Comparison of ENCODE assay signal across 13 mouse cellular contexts in the genomic region with DNA sequence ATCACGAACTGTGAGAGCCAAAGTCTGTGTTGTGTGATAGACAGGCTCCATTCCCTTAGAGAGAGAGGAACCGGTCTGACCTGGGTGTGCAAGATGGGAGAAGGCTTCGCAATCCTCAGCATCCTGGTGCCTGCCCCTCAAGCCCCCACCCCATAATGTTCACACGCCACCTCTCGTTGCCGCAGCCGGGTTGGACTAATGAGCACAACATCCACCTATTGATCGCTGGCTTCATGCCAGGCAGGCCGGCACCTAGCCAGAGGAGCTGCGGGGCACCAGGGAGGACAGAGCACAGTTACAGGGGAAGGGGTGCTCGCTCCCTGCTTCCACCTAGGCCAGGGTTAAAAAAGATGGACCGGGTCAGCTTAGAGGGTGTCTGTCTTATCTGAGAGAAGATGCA. TPM values are rescaled to one million over a fixed set of nuclear protein-coding genes. Genes with fewer than 3 reads are reported as not detected.
DNase-seq lines count a peak whose midpoint lies in the region; ATAC-seq and TF ChIP-seq lines count a peak whose summit lies in the region.
"Had no signal": no experiment of that assay in that cellular context is flagged by ENCODE, and none has a peak within 500 bp of the region (broad histone marks: within the 10 kb centered on the region; RNA-seq: fewer than 3 reads in every experiment).

No protein-coding gene starts in this region.

- no peak for DNase-seq in hindbrain, embryonic 10.5 days (ENCODE audit: low spot score)
- DNase-seq in hindbrain, embryonic 11.5 days (ENCODE audit: low spot score), result no peak
- no peak for DNase-seq in embryonic facial prominence, embryonic 10.5 days (ENCODE audit: low spot score)
- DNase-seq in heart, adult 11 months, result no peak
- no peak for DNase-seq in gastrocnemius, adult 2 months
- DNase-seq in spleen, postnatal 14 days (ENCODE audit: low spot score in 2 of 2), result no peak
- DNase-seq: kidney, postnatal 14 days had no signal

- ATAC-seq in hindbrain, embryonic 11.5 days (ENCODE audit: low FRiP score), result no peak
- no peak for ATAC-seq in hindbrain, embryonic 16.5 days
- ATAC-seq in midbrain, embryonic 13.5 days, result peak; percentile 38; the same call in 1 of the 2 replicates

- intact Hi-C loops in gastrocnemius, adult 2 months (cut with DNase I), result no loop called here

- H3K4me1 ChIP-seq in hindbrain, embryonic 10.5 days (replicated peaks), result peaks cover 84% of the 10 kb centered on the region
- peaks cover 18% of the 10 kb centered on the region for H3K4me1 ChIP-seq in hindbrain, embryonic 11.5 days (replicated peaks; ENCODE audit: control insufficient read depth, insufficient read depth, low read length)
- peaks cover 85% of the 10 kb centered on the region for H3K4me1 ChIP-seq in embryonic facial prominence, embryonic 10.5 days
- peaks cover 22% of the 10 kb centered on the region for H3K4me1 ChIP-seq in hindbrain, embryonic 16.5 days (ENCODE audit: control insufficient read depth, insufficient read depth, low read depth, low read length)
- H3K4me1 ChIP-seq in midbrain, embryonic 13.5 days (replicated peaks), result peaks cover 71% of the 10 kb centered on the region

- H3K4me2 ChIP-seq in hindbrain, embryonic 11.5 days (replicated peaks; ENCODE audit: low read depth, low read length), result no peak overlapping the region
- peak overlapping the region; percentile 34 for H3K4me2 ChIP-seq in hindbrain, embryonic 16.5 days (ENCODE audit: low read length)
- H3K4me2 ChIP-seq in midbrain, embryonic 13.5 days (replicated peaks), result peak overlapping the region; percentile 14

- no peaks in the 10 kb centered on the region for H3K9me3 ChIP-seq in hindbrain, embryonic 10.5 days
- no peaks in the 10 kb centered on the region for H3K9me3 ChIP-seq in hindbrain, embryonic 11.5 days (ENCODE audit: control insufficient read depth, low read length)
- no peaks in the 10 kb centered on the region for H3K9me3 ChIP-seq in embryonic facial prominence, embryonic 10.5 days
- H3K9me3 ChIP-seq in hindbrain, embryonic 16.5 days (ENCODE audit: control insufficient read depth, low read length), result no peaks in the 10 kb centered on the region
- H3K9me3 ChIP-seq in midbrain, embryonic 13.5 days, result no peaks in the 10 kb centered on the region
- H3K9me3 ChIP-seq: G1E had no signal

- H3K27me3 ChIP-seq in hindbrain, embryonic 10.5 days (ENCODE audit: insufficient read depth, poor library complexity, severe bottlenecking), result peaks cover 31% of the 10 kb centered on the region; the same call in 1 of the 2 replicates
- no peaks in the 10 kb centered on the region for H3K27me3 ChIP-seq in hindbrain, embryonic 11.5 days (ENCODE audit: control insufficient read depth, insufficient read depth, low read length)
- H3K27me3 ChIP-seq in embryonic facial prominence, embryonic 10.5 days (replicated peaks; ENCODE audit: low read depth, poor library complexity, severe bottlenecking), result peaks cover 19% of the 10 kb centered on the region
- no peaks in the 10 kb centered on the region for H3K27me3 ChIP-seq in hindbrain, embryonic 16.5 days (replicated peaks; ENCODE audit: control insufficient read depth, insufficient read depth, low read length)
- H3K27me3 ChIP-seq in midbrain, embryonic 13.5 days, result peaks cover 6% of the 10 kb centered on the region; the same call in 1 of the 2 replicates

- H3K4me3 ChIP-seq in hindbrain, embryonic 10.5 days, result 0 out of 2 replicates have a peak overlapping the region, but pooled peaks have one; percentile 4
- no peak overlapping the region for H3K4me3 ChIP-seq in hindbrain, embryonic 11.5 days (ENCODE audit: low read depth, low read length)
- peak overlapping the region; percentile 8; the same call in 1 of the 2 replicates for H3K4me3 ChIP-seq in embryonic facial prominence, embryonic 10.5 days
- H3K4me3 ChIP-seq in hindbrain, embryonic 16.5 days (ENCODE audit: low read length), result no peak overlapping the region
- H3K4me3 ChIP-seq in midbrain, embryonic 13.5 days (replicated peaks), result no peak overlapping the region
- no peak overlapping the region for H3K4me3 ChIP-seq in gastrocnemius, adult 2 months

- H3K9ac ChIP-seq in hindbrain, embryonic 11.5 days (ENCODE audit: low read depth, low read length), result no peak overlapping the region
- H3K9ac ChIP-seq in hindbrain, embryonic 16.5 days (ENCODE audit: low read depth, low read length), result peak overlapping the region; percentile 30; the same call in 1 of the 2 replicates
- H3K9ac ChIP-seq in midbrain, embryonic 13.5 days (replicated peaks), result 0 out of 2 replicates have a peak overlapping the region, but pooled peaks have one; percentile 21

- TF ChIP-seq CTCF in gastrocnemius, adult 2 months (IDR thresholded peaks at IDR 0.05), result no peak

- WGBS in hindbrain, embryonic 10.5 days, result 57% methylated on average over 12 of the region's 12 CpGs
- WGBS in hindbrain, embryonic 11.5 days, result 62% methylated on average over 12 of the region's 12 CpGs
- WGBS in embryonic facial prominence, embryonic 10.5 days, result 60% methylated on average over 12 of the region's 12 CpGs
- 37% methylated on average over 12 of the region's 12 CpGs for WGBS in hindbrain, embryonic 16.5 days
- 21% methylated on average over 12 of the region's 12 CpGs for WGBS in midbrain, embryonic 13.5 days

- H3K27ac ChIP-seq in hindbrain, embryonic 10.5 days, result peak overlapping the region; percentile 41
- no peak overlapping the region for H3K27ac ChIP-seq in hindbrain, embryonic 11.5 days (ENCODE audit: low read depth, low read length)
- no peak overlapping the region; the same call in 1 of the 2 replicates for H3K27ac ChIP-seq in embryonic facial prominence, embryonic 10.5 days (replicated peaks)
- 0 out of 2 replicates have a peak overlapping the region, but pooled peaks have one; percentile 1 for H3K27ac ChIP-seq in hindbrain, embryonic 16.5 days (ENCODE audit: low read depth, low read length)
- peak overlapping the region; percentile 46 for H3K27ac ChIP-seq in midbrain, embryonic 13.5 days
- H3K27ac ChIP-seq in gastrocnemius, adult 2 months, result no peak overlapping the region

- H3K36me3 ChIP-seq in hindbrain, embryonic 10.5 days, result peaks cover 30% of the 10 kb centered on the region
- H3K36me3 ChIP-seq in hindbrain, embryonic 11.5 days (ENCODE audit: control insufficient read depth, insufficient read depth, low read length), result 0 out of 2 replicates have a peak, but pooled peaks cover 6% of the 10 kb centered on the region
- peaks cover 38% of the 10 kb centered on the region for H3K36me3 ChIP-seq in embryonic facial prominence, embryonic 10.5 days (replicated peaks)
- no peaks in the 10 kb centered on the region for H3K36me3 ChIP-seq in hindbrain, embryonic 16.5 days (ENCODE audit: control insufficient read depth, insufficient read depth, low read length)
- peaks cover 18% of the 10 kb centered on the region for H3K36me3 ChIP-seq in midbrain, embryonic 13.5 days
- H3K36me3 ChIP-seq: G1E had no signal

RNA-seq across cellular contexts. Expression of a gene that starts 5.4 kb away (rescaled TPM):
- polyA plus RNA-seq in hindbrain, embryonic 10.5 days (2016; fragmentation: Nextera tagmentation; extraction: Ambion mirVana), result 22.4 and 23.2 TPM in 2 replicates
- 18.9 and 20.6 TPM in 2 replicates for polyA plus RNA-seq in hindbrain, embryonic 11.5 days (2014; fragmentation: Nextera tagmentation; extraction: Ambion mirVana)
- 37.3 and 40.8 TPM in 2 replicates for polyA plus RNA-seq in embryonic facial prominence, embryonic 10.5 days (2016; fragmentation: Nextera tagmentation; extraction: Ambion mirVana)
- 3.9 and 5.0 TPM in 2 replicates for polyA plus RNA-seq in hindbrain, embryonic 16.5 days (2015; fragmentation: Nextera tagmentation; extraction: Ambion mirVana)
- 8.8 and 11.4 TPM in 2 replicates for polyA plus RNA-seq in midbrain, embryonic 13.5 days (2015; fragmentation: Nextera tagmentation; extraction: Ambion mirVana)
- total RNA-seq in gastrocnemius, adult 2 months (2021), result under 1 TPM; 0.15 to 0.20 TPM
- total RNA-seq: G1E; gastrocnemius, adult 8-10 months; monocyte, adult 5-6 weeks had no signal
- polyA plus RNA-seq: G1E had no signal

RNA-seq across cellular contexts. Expression of a gene that starts 9.7 kb away (rescaled TPM):
- polyA plus RNA-seq in hindbrain, embryonic 10.5 days (2016; fragmentation: Nextera tagmentation; extraction: Ambion mirVana), result 5.9 and 10.7 TPM in 2 replicates
- 13.8 TPM in 2 replicates for polyA plus RNA-seq in hindbrain, embryonic 11.5 days (2014; fragmentation: Nextera tagmentation; extraction: Ambion mirVana)
- 4.5 and 6.8 TPM in 2 replicates for polyA plus RNA-seq in embryonic facial prominence, embryonic 10.5 days (2016; fragmentation: Nextera tagmentation; extraction: Ambion mirVana)
- 77.9 and 78.0 TPM in 2 replicates for polyA plus RNA-seq in hindbrain, embryonic 16.5 days (2015; fragmentation: Nextera tagmentation; extraction: Ambion mirVana)
- 21.8 and 22.5 TPM in 2 replicates for polyA plus RNA-seq in midbrain, embryonic 13.5 days (2015; fragmentation: Nextera tagmentation; extraction: Ambion mirVana)
- total RNA-seq in gastrocnemius, adult 2 months (2021), result not detected
- total RNA-seq: G1E; gastrocnemius, adult 8-10 months; monocyte, adult 5-6 weeks had no signal
- polyA plus RNA-seq: G1E had no signal

RNA-seq across cellular contexts. Expression of a gene that starts 17.3 kb away (rescaled TPM):
- polyA plus RNA-seq in hindbrain, embryonic 10.5 days (2016; fragmentation: Nextera tagmentation; extraction: Ambion mirVana), result 36.4 and 38.1 TPM in 2 replicates
- polyA plus RNA-seq in hindbrain, embryonic 11.5 days (2014; fragmentation: Nextera tagmentation; extraction: Ambion mirVana), result 17.8 TPM in 2 replicates
- polyA plus RNA-seq in embryonic facial prominence, embryonic 10.5 days (2016; fragmentation: Nextera tagmentation; extraction: Ambion mirVana), result 30.5 and 34.2 TPM in 2 replicates
- 74.6 and 84.1 TPM in 2 replicates for polyA plus RNA-seq in hindbrain, embryonic 16.5 days (2015; fragmentation: Nextera tagmentation; extraction: Ambion mirVana)
- polyA plus RNA-seq in midbrain, embryonic 13.5 days (2015; fragmentation: Nextera tagmentation; extraction: Ambion mirVana), result 28.2 and 34.2 TPM in 2 replicates
- total RNA-seq in gastrocnemius, adult 2 months (2021), result 10 to 100 TPM; 21.7 to 30.5 TPM

RNA-seq across cellular contexts. Expression of a gene that starts 29.3 kb away (rescaled TPM):
- polyA plus RNA-seq in hindbrain, embryonic 10.5 days (2016; fragmentation: Nextera tagmentation; extraction: Ambion mirVana), result 0.34 TPM in 1 of 2 replicates, not detected in the other
- 0.14 and 0.27 TPM in 2 replicates for polyA plus RNA-seq in hindbrain, embryonic 11.5 days (2014; fragmentation: Nextera tagmentation; extraction: Ambion mirVana)
- 0.09 and 0.15 TPM in 2 replicates for polyA plus RNA-seq in embryonic facial prominence, embryonic 10.5 days (2016; fragmentation: Nextera tagmentation; extraction: Ambion mirVana)
- 0.10 and 0.11 TPM in 2 replicates for polyA plus RNA-seq in hindbrain, embryonic 16.5 days (2015; fragmentation: Nextera tagmentation; extraction: Ambion mirVana)
- polyA plus RNA-seq in midbrain, embryonic 13.5 days (2015; fragmentation: Nextera tagmentation; extraction: Ambion mirVana), result 0.19 and 0.24 TPM in 2 replicates
- not detected for total RNA-seq in gastrocnemius, adult 2 months (2021)
- total RNA-seq: G1E; monocyte, adult 5-6 weeks had no signal
- polyA plus RNA-seq: G1E; heart, embryonic 16.5 days had no signal

RNA-seq across cellular contexts. Expression of a gene that starts 32.6 kb away (rescaled TPM):
- polyA plus RNA-seq in hindbrain, embryonic 10.5 days (2016; fragmentation: Nextera tagmentation; extraction: Ambion mirVana), result 0.09 and 0.33 TPM in 2 replicates
- polyA plus RNA-seq in hindbrain, embryonic 11.5 days (2014; fragmentation: Nextera tagmentation; extraction: Ambion mirVana), result 0.28 and 0.63 TPM in 2 replicates
- polyA plus RNA-seq in embryonic facial prominence, embryonic 10.5 days (2016; fragmentation: Nextera tagmentation; extraction: Ambion mirVana), result 0.20 and 0.47 TPM in 2 replicates
- polyA plus RNA-seq in hindbrain, embryonic 16.5 days (2015; fragmentation: Nextera tagmentation; extraction: Ambion mirVana), result 0.66 and 1.1 TPM in 2 replicates
- polyA plus RNA-seq in midbrain, embryonic 13.5 days (2015; fragmentation: Nextera tagmentation; extraction: Ambion mirVana), result 0.88 and 0.93 TPM in 2 replicates
- not detected for total RNA-seq in gastrocnemius, adult 2 months (2021)
- total RNA-seq: gastrocnemius, adult 8-10 months; monocyte, adult 5-6 weeks had no signal
- polyA plus RNA-seq: G1E had no signal

Comparison
In these comparisons a context has a peak if more than half of its experiments do, and no peak if none do; other contexts are left out.
1. H3K27ac ChIP-seq: peak in hindbrain, embryonic 10.5 days (single experiment), hindbrain, embryonic 16.5 days (single experiment) and midbrain, embryonic 13.5 days (single experiment); none in hindbrain, embryonic 11.5 days (single experiment), embryonic facial prominence, embryonic 10.5 days (single experiment) and gastrocnemius, adult 2 months (single experiment).
2. H3K4me3 ChIP-seq: peak in hindbrain, embryonic 10.5 days (single experiment) and embryonic facial prominence, embryonic 10.5 days (single experiment); none in hindbrain, embryonic 11.5 days (single experiment), hindbrain, embryonic 16.5 days (single experiment), midbrain, embryonic 13.5 days (single experiment) and gastrocnemius, adult 2 months (single experiment).